Mouse (Mus musculus): ENCODE data around the gene Smarcb1. TPM values are rescaled to one million over a fixed set of nuclear protein-coding genes. Genes with fewer than 3 reads are reported as not detected.

The Smarcb1 gene
- total and polyA plus RNA-seq, 3 experiments, result 48.4 to 254 (median 55.7) TPM

DNA sequence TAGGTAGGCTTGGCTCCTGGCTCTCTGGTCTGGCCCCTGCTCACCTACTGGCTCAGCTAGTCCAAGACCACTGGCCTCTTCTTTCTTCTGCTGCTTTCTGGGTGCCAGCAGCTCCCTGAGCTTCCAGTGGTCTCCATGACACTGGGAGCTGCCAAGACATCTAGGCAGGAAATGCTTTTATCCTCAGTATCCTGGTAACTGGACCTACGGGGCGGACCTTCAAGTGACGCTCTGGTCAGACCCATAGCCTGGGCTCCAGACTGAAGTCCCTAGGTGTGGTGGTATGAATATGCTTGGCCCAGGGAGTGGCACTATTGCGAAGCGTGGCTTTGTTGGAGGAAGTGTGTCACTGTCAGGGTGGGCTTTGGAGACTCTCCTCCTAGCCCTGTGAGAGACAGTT is 19.1 kb upstream of the Smarcb1 start, which contains the start of gene Gm867:
Gm867 (minus strand) TSS at position 153 of the 400 bp plus-strand sequence.
- ATAC-seq (ENCODE audit: extremely low read depth, insufficient number of reproducible peaks, low FRiP score, poor library complexity, severe bottlenecking), result no peak
- H3K4me3 ChIP-seq (ENCODE audit: low read depth, low read length), result peak within 1 kb of the TSS; percentile 45; the same call in 1 of the 2 replicates

DNA sequence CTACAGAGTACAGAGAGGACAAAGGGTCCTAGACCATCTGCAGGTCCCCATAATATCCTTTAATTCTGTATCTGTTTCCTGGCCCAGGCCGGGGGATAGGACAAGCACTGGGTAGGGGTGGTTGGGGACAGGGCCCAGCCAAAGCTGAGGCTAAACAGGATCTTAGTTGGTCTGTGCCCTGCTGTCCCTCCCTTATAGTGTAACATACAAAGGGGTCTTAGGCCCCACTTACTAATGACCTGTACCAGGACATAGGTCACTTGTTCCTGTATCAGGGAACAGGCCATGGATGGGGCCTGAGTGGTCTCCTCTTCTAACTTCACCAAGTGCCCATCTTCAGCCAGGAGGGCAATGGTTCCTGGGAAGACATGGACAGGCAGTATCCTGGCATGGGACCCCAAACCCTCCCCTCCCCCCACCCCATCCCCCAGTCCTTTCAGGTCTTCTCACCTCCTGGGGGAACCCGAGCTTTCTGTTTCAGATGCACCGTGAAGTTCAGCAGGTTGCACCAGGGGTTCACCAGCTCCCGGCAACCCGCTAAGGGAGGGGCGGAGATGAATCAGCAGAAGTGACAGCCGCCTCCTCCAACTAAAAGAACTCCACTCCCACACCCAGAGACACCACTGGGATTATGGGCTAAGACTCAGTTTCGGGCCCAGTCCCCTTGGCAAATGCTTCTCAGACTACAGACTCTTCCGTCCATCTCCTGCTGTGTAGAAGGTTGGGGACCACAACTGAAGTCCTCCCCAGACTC is 18.2 kb upstream of the Smarcb1 start:
- peaks cover 31% of the 10 kb centered on the region for H3K36me3 ChIP-seq (replicated peaks)
- TF ChIP-seq TAL1 (conservative IDR thresholded peaks at IDR 0.05; ENCODE audit: low read depth, low read length) (no peak), CTCF (IDR thresholded peaks at IDR 0.05; ENCODE audit: low read depth, low read length) (no peak), GATA2 (IDR thresholded peaks at IDR 0.05; ENCODE audit: borderline replicate concordance, low read depth, low read length) (no peak), POLR2AphosphoS5 (IDR thresholded peaks at IDR 0.05; ENCODE audit: insufficient replicate concordance, low read depth, low read length) (no peak), GATA1 (IDR thresholded peaks at IDR 0.05; ENCODE audit: borderline replicate concordance, low read length) (no peak)
- no peaks in the 10 kb centered on the region for H3K9me3 ChIP-seq (replicated peaks)
- H3K4me3 ChIP-seq (ENCODE audit: low read depth, low read length), result peak overlapping the region; percentile 45; the same call in 1 of the 2 replicates
- DNase-seq (ENCODE audit: low spot score) (peak; percentile 70), ATAC-seq (ENCODE audit: extremely low read depth, insufficient number of reproducible peaks, low FRiP score, poor library complexity, severe bottlenecking) (peak; percentile 35; the same call in 1 of the 2 replicates)
- H3K27me3 ChIP-seq (ENCODE audit: insufficient read depth, low read length), result no peaks in the 10 kb centered on the region
- H3K4me1 ChIP-seq (ENCODE audit: insufficient read depth, low read depth, low read length), result peaks cover 63% of the 10 kb centered on the region

More for the DNA sequence above, 19.1 kb upstream of the Smarcb1 start, which contains the start of gene Gm867:
- H3K4me1 ChIP-seq (ENCODE audit: insufficient read depth, low read depth, low read length), result peaks cover 59% of the 10 kb centered on the region
- TF ChIP-seq TAL1 (conservative IDR thresholded peaks at IDR 0.05; ENCODE audit: low read depth, low read length) (no peak), POLR2AphosphoS5 (IDR thresholded peaks at IDR 0.05; ENCODE audit: insufficient replicate concordance, low read depth, low read length) (no peak)
- no peaks in the 10 kb centered on the region for H3K9me3 ChIP-seq (replicated peaks)
- no peak for DNase-seq (ENCODE audit: low spot score)
- no peaks in the 10 kb centered on the region for H3K27me3 ChIP-seq (ENCODE audit: insufficient read depth, low read length)
- peaks cover 31% of the 10 kb centered on the region for H3K36me3 ChIP-seq (replicated peaks)

DNA sequence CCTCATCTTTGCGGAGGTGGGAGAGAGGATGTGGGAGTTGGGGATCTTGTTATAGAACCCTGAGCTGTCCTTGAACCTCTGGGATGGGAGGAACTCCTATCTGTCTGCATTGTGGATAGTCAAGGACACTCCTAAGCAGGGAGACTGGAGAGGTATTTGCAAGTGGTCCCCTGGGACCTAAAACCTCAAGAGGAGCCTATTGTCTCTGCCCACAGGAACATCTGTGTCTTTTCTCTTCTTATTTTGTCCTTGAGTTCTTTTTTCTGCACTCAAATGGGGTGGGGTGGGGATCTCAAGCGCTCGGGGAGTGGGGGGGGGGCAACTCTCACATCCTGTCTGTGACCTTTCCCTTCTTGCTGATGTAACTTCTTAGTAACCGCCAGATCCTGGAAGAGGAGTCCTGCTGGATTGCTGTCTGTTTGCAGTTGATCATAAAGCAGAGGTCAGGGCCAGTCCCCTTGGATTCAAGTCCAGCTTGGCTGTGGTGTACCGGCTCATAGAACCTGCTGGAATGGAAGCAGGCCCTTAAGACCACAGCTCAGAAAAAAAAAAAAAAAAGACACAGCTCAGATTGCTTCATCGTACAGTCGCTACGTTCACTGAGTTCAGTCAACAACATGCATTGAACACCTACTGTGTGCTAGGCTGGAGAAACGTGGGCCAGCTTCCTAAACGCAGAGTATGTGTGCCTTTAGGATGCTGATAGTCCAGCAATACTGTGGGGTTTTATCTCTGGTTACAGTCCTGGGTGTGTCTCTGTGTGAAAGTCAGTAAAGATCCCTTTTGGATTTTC is 16.6 kb upstream of the Smarcb1 start:
- Histone ChIP-seq H3K9me3 (replicated peaks) (no peaks in the 10 kb centered on the region), H3K27me3 (ENCODE audit: insufficient read depth, low read length) (peaks cover 3% of the 10 kb centered on the region; the same call in 1 of the 2 replicates), H3K4me3 (ENCODE audit: low read depth, low read length) (no peak overlapping the region; the same call in 1 of the 2 replicates), H3K36me3 (replicated peaks) (peaks cover 31% of the 10 kb centered on the region), H3K4me1 (ENCODE audit: insufficient read depth, low read depth, low read length) (peaks cover 59% of the 10 kb centered on the region)
- ATAC-seq (ENCODE audit: extremely low read depth, insufficient number of reproducible peaks, low FRiP score, poor library complexity, severe bottlenecking) (no peak), DNase-seq (ENCODE audit: low spot score) (no peak)
- TF ChIP-seq GATA1 (IDR thresholded peaks at IDR 0.05; ENCODE audit: borderline replicate concordance, low read length) (no peak), GATA2 (IDR thresholded peaks at IDR 0.05; ENCODE audit: borderline replicate concordance, low read depth, low read length) (no peak), CTCF (IDR thresholded peaks at IDR 0.05; ENCODE audit: low read depth, low read length) (no peak), TAL1 (conservative IDR thresholded peaks at IDR 0.05; ENCODE audit: low read depth, low read length) (no peak), POLR2AphosphoS5 (IDR thresholded peaks at IDR 0.05; ENCODE audit: insufficient replicate concordance, low read depth, low read length) (no peak)

DNA sequence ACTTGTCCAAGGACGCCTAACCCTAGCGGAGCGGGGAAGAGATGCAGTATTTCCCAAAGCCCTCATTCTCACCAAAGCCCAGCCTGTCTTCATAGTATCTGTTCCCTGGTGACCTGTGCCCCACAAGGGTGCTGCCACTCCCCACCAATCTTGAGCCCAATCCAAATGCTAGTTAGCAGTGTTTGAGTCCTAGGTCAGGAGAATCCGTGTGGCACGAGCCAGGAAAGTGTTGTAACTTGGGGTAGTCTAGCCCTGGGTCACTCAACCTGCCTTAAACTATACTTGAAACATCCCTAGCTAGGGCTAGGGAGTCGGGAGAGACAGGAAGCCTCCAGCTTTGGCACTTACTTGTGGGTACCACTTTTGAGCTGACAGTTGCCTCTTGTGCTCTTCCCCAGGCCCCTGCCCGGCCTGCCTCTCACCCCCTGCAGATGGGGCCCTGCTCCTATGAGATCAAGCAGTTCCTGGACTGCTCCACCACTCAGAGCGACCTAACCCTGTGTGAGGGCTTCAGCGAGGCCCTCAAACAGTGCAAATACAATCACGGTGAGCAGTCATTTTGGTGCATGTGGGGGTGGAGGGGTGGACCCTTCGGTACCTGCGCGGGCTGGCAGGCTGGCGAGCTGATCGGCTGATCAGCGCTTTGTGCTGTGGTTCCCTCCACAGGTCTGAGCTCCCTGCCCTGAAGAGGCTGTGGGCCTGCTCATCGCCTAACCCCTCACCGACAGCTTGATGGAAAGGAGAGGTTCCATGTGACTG is 15.7 kb upstream of the Smarcb1 start:
- Histone ChIP-seq H3K36me3 (replicated peaks) (peaks cover 31% of the 10 kb centered on the region), H3K4me1 (ENCODE audit: insufficient read depth, low read depth, low read length) (peaks cover 61% of the 10 kb centered on the region), H3K9me3 (replicated peaks) (no peaks in the 10 kb centered on the region), H3K27me3 (ENCODE audit: insufficient read depth, low read length) (peaks cover 11% of the 10 kb centered on the region), H3K4me3 (ENCODE audit: low read depth, low read length) (peak overlapping the region; percentile 66; the same call in 1 of the 2 replicates)
- DNase-seq (ENCODE audit: low spot score), result peak; percentile 25
- ATAC-seq (ENCODE audit: extremely low read depth, insufficient number of reproducible peaks, low FRiP score, poor library complexity, severe bottlenecking), result no peak
- TF ChIP-seq GATA1 (IDR thresholded peaks at IDR 0.05; ENCODE audit: borderline replicate concordance, low read length) (no peak), GATA2 (IDR thresholded peaks at IDR 0.05; ENCODE audit: borderline replicate concordance, low read depth, low read length) (no peak), CTCF (IDR thresholded peaks at IDR 0.05; ENCODE audit: low read depth, low read length) (no peak), TAL1 (conservative IDR thresholded peaks at IDR 0.05; ENCODE audit: low read depth, low read length) (no peak), POLR2AphosphoS5 (IDR thresholded peaks at IDR 0.05; ENCODE audit: insufficient replicate concordance, low read depth, low read length) (no peak)

DNA sequence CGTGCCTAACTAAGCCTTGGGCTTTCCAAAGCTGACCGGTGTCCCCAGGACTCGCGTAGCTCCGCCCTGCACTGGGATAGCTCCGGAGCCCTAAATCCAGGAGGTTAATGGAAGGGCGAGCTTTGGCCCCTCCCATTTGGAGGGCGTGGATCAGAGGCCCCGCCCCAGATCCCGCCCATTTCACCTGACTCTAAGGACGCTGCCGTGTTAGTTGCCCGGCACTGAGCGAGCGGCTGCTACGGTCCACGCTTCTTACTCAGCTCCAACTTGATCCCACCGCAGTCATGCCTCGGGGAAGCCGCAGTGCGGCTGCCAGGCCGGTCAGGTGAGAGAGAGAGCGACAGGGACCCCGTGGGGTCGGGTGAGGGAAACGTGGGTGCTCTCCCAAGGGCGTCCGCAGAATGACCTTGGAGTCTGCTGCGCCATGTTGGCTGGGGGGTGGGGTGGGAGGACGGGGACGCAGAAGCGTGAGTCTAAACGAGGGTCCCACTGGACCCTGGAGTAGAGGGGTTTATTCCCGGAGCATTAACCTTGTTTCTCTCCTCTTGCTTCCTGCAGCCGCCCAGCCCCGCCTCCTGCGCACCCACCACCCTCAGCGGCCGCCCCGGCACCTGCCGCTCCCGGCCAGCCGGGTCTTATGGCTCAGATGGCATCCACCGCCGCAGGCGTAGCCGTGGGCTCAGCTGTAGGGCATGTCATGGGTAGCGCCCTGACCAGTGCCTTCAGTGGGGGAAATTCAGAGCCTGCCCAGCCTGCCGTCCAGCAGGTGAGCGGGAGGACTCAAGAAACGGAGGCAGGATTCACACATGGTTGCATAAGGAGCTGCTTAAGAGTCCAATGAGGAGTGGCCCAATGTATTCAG is 14.5 kb upstream of the Smarcb1 start, which contains the start of gene Mmp11:
Mmp11 (minus strand) TSS at position 817 of the 862 bp plus-strand sequence.
- Histone ChIP-seq H3K9me3 (replicated peaks) (no peaks in the 10 kb centered on the region), H3K27me3 (ENCODE audit: insufficient read depth, low read length) (peaks cover 23% of the 10 kb centered on the region), H3K4me3 (ENCODE audit: low read depth, low read length) (peak within 1 kb of the TSS; percentile 88), H3K4me1 (ENCODE audit: insufficient read depth, low read depth, low read length) (peaks cover 68% of the 10 kb centered on the region), H3K36me3 (replicated peaks) (peaks cover 31% of the 10 kb centered on the region)
- ATAC-seq (ENCODE audit: extremely low read depth, insufficient number of reproducible peaks, low FRiP score, poor library complexity, severe bottlenecking) (peak; percentile 76), DNase-seq (ENCODE audit: low spot score) (peak; percentile 89)
- TF ChIP-seq GATA2 (IDR thresholded peaks at IDR 0.05; ENCODE audit: borderline replicate concordance, low read depth, low read length), result no peak
- no peak for TF ChIP-seq CTCF (IDR thresholded peaks at IDR 0.05; ENCODE audit: low read depth, low read length)
- TF ChIP-seq POLR2AphosphoS5 (IDR thresholded peaks at IDR 0.05; ENCODE audit: insufficient replicate concordance, low read depth, low read length), result no peak
- TF ChIP-seq TAL1 (conservative IDR thresholded peaks at IDR 0.05; ENCODE audit: low read depth, low read length), result no peak
- TF ChIP-seq GATA1 (IDR thresholded peaks at IDR 0.05; ENCODE audit: borderline replicate concordance, low read length), result no peak
